Mouse (Mus musculus) embryo, embryonic 11 days (tissue): ENCODE results near the gene Nup93.
A peak's percentile ranks its signal among the peaks of the same experiment; 100 is the strongest.

Experiments
- DNase-seq: peaks from one replicate; pipeline ENCODE4 v3.0.0-alpha.2; 2015

Gene Nup93

GRCm38 (mm10) chr8:94187290-94188002 lies 26.9 kb upstream of the Nup93 start:
- DNase-seq = no peak

- no peak for DNase-seq
Observed at GRCm38 (mm10) chr8:94189275-94190031, 24.9 kb upstream of the Nup93 start.

- peak; percentile 76 for DNase-seq
Observed at GRCm38 (mm10) chr8:94191101-94191691, 23.2 kb upstream of the Nup93 start.

- no peak for DNase-seq
Observed at GRCm38 (mm10) chr8:94192926-94193325, 21.4 kb upstream of the Nup93 start.

- DNase-seq = no peak
Observed at GRCm38 (mm10) chr8:94194591-94195223, 19.7 kb upstream of the Nup93 start.

- peak; percentile 81 for DNase-seq
Observed at GRCm38 (mm10) chr8:94199202-94199869, 15.0 kb upstream of the Nup93 start.

GRCm38 (mm10) chr8:94204043-94204442 lies 10.3 kb upstream of the Nup93 start:
- DNase-seq = no peak

- peak; percentile 86 for DNase-seq
Observed at GRCm38 (mm10) chr8:94205736-94206135, 8.6 kb upstream of the Nup93 start.

GRCm38 (mm10) chr8:94206256-94206655 lies 8.1 kb upstream of the Nup93 start:
- DNase-seq = no peak

- DNase-seq = no peak
Observed at GRCm38 (mm10) chr8:94207491-94207890, 6.9 kb upstream of the Nup93 start.

GRCm38 (mm10) chr8:94209639-94210038 lies 4.7 kb upstream of the Nup93 start:
- DNase-seq = no peak

GRCm38 (mm10) chr8:94210225-94210624 lies 4.1 kb upstream of the Nup93 start:
- DNase-seq = no peak

GRCm38 (mm10) chr8:94213819-94214218 lies 545 bp upstream of the Nup93 start:
- DNase-seq = no peak

GRCm38 (mm10) chr8:94227381-94227939 lies 13.1 kb downstream of the Nup93 start:
- DNase-seq = no peak

- DNase-seq = no peak
Observed at GRCm38 (mm10) chr8:94240240-94240751, 25.9 kb downstream of the Nup93 start.

GRCm38 (mm10) chr8:94249836-94250435 lies 35.6 kb downstream of the Nup93 start:
- no peak for DNase-seq

- no peak for DNase-seq
Observed at GRCm38 (mm10) chr8:94258881-94259280, 44.5 kb downstream of the Nup93 start.

- DNase-seq = no peak
Observed at GRCm38 (mm10) chr8:94262626-94263297, 48.4 kb downstream of the Nup93 start.

- DNase-seq = peak; percentile 36
Observed at GRCm38 (mm10) chr8:94266344-94267191, 52.2 kb downstream of the Nup93 start.

- DNase-seq = no peak
Observed at GRCm38 (mm10) chr8:94268359-94268890, 54.1 kb downstream of the Nup93 start.
